Mouse (Mus musculus): ENCODE results near the gene Efcab11.

- TF ChIP-seq GATA1 (IDR thresholded peaks at IDR 0.05; ENCODE audit: borderline replicate concordance, low read length), result no peak
- TF ChIP-seq FLI1 (IDR thresholded peaks at IDR 0.05; ENCODE audit: low read length), result no peak
Measured at GRCm38 (mm10) chr12:99671866-99672191, 212.4 kb downstream of the Efcab11 start.

Measured in megakaryocyte, embryonic 14.5 days (primary cell).